Mouse (Mus musculus): ENCODE measurements around the gene Cenps. TPM values are rescaled to one million over a fixed set of nuclear protein-coding genes. Genes with fewer than 3 reads are reported as not detected.

Gene Cenps
- polyA plus RNA-seq, 1 experiment from 2014 or later: 37.0 TPM

DNA sequence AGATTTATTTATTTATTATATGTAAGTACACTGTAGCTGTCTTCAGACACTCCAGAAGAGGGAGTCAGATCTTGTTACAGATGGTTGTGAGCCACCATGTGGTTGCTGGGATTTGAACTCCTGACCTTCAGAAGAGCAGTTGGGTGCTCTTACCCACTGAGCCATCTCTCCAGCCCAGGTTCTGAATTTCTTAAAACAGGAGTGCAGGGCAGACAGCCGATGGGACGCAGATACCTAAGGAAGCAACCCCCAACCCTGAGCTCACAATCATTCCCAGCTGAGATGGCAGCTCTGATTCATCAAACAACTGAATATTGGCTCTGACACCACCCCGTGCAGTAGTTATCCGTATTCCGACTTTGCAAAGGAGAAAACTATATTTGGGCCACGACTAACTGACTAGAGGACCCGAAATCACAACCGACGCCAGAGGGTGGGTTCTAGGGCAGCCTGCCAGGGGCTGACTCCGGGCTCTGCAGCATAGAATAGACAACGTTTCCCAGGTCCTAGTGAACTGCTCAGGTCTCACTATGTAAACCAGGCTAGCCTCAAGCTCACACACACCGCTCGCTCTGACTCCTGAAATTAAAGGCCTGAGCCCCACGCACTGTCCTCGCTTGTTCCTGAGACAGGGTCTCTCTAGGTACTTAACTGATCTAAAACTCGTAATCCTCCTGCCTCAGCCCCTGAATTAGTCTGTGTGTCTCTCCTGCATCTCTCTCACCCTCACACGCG, 1.1 kb downstream of the Cenps start:
- peak overlapping the region; percentile 73 for H3K4me2 ChIP-seq
- peak overlapping the region; percentile 75 for H3K9ac ChIP-seq (ENCODE audit: low read depth, low read length)
- H3K4me3 ChIP-seq (ENCODE audit: low read depth, low read length): peak overlapping the region; percentile 55
- H3K9me3 ChIP-seq (ENCODE audit: control insufficient read depth, low read length): no peaks in the 10 kb centered on the region
- WGBS: 69% methylated on average over 18 of the region's 18 CpGs
- no peaks in the 10 kb centered on the region for H3K27me3 ChIP-seq (replicated peaks; ENCODE audit: control insufficient read depth, insufficient read depth, low read length)
- no peaks in the 10 kb centered on the region; the same call in 1 of the 2 replicates for H3K36me3 ChIP-seq (ENCODE audit: control insufficient read depth, insufficient read depth, low read length)
- DNase-seq (ENCODE audit: low spot score): no peak
- no peak overlapping the region for H3K27ac ChIP-seq (ENCODE audit: low read depth, low read length)
- peaks cover 11% of the 10 kb centered on the region for H3K4me1 ChIP-seq (replicated peaks; ENCODE audit: control insufficient read depth, insufficient read depth, low read length)
- no peak for ATAC-seq (replicated peaks; ENCODE audit: low FRiP score)

GRCm38 (mm10) chr4:149133395-149133794, 4.0 kb downstream of the Cenps start:
- Histone ChIP-seq H3K9me3 (ENCODE audit: control insufficient read depth, low read length) (no peaks in the 10 kb centered on the region), H3K27me3 (replicated peaks; ENCODE audit: control insufficient read depth, insufficient read depth, low read length) (no peaks in the 10 kb centered on the region), H3K4me3 (ENCODE audit: low read depth, low read length) (no peak overlapping the region), H3K36me3 (ENCODE audit: control insufficient read depth, insufficient read depth, low read length) (no peaks in the 10 kb centered on the region; the same call in 1 of the 2 replicates), H3K4me1 (replicated peaks; ENCODE audit: control insufficient read depth, insufficient read depth, low read length) (peaks cover 11% of the 10 kb centered on the region), H3K4me2 (no peak overlapping the region), H3K9ac (ENCODE audit: low read depth, low read length) (no peak overlapping the region), H3K27ac (ENCODE audit: low read depth, low read length) (no peak overlapping the region)
- WGBS: 86% methylated on average over 5 of the region's 5 CpGs
- ATAC-seq (replicated peaks; ENCODE audit: low FRiP score) (no peak), DNase-seq (ENCODE audit: low spot score) (no peak)

DNA sequence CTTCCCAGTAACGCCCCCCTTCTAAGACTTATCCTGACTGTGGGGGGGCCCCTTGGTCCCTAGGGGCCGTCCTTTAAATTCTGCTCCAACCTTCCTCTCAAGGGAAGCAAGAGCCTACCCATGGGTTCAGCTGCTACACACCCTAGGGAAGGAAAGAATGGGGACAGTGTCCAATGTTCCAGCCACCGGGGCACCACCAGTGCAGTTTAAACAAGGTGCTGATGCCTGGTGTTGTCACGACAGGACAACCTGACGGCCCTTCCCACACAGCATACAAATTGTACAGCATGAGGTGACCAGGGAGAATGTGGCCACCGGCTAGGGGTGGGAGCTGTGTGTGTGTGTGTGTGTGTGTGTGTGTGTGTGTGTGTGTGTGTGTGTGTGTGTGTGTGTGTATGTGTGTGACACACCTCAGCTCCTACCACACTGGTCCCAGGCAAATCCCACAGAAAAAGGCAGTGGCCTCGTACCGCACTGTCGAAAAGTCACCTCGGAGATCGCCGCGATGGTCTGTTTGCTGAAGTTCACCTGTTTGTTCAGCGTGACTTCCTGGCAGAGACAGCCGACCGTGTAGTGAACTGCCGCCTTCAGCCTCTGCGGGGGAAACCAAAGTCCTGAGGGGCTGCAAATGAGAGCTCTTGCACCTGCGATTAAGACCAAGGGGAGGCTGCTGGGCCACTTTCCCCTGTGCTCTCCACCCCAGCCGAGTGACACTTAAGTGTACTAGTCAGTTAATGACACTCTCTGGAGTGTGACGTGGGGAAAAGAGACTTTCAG, 5.5 kb downstream of the Cenps start:
- H3K4me1 ChIP-seq (replicated peaks; ENCODE audit: control insufficient read depth, insufficient read depth, low read length): peaks cover 11% of the 10 kb centered on the region
- H3K9me3 ChIP-seq (ENCODE audit: control insufficient read depth, low read length): no peaks in the 10 kb centered on the region
- no peaks in the 10 kb centered on the region; the same call in 1 of the 2 replicates for H3K36me3 ChIP-seq (ENCODE audit: control insufficient read depth, insufficient read depth, low read length)
- H3K27me3 ChIP-seq (replicated peaks; ENCODE audit: control insufficient read depth, insufficient read depth, low read length): no peaks in the 10 kb centered on the region
- peak overlapping the region; percentile 58; the same call in 1 of the 2 replicates for H3K27ac ChIP-seq (ENCODE audit: low read depth, low read length)
- no peak overlapping the region for H3K9ac ChIP-seq (ENCODE audit: low read depth, low read length)
- DNase-seq (ENCODE audit: low spot score) (no peak), ATAC-seq (replicated peaks; ENCODE audit: low FRiP score) (no peak)
- no peak overlapping the region for H3K4me3 ChIP-seq (ENCODE audit: low read depth, low read length)
- 78% methylated on average over 21 of the region's 21 CpGs for WGBS
- H3K4me2 ChIP-seq: no peak overlapping the region

DNA sequence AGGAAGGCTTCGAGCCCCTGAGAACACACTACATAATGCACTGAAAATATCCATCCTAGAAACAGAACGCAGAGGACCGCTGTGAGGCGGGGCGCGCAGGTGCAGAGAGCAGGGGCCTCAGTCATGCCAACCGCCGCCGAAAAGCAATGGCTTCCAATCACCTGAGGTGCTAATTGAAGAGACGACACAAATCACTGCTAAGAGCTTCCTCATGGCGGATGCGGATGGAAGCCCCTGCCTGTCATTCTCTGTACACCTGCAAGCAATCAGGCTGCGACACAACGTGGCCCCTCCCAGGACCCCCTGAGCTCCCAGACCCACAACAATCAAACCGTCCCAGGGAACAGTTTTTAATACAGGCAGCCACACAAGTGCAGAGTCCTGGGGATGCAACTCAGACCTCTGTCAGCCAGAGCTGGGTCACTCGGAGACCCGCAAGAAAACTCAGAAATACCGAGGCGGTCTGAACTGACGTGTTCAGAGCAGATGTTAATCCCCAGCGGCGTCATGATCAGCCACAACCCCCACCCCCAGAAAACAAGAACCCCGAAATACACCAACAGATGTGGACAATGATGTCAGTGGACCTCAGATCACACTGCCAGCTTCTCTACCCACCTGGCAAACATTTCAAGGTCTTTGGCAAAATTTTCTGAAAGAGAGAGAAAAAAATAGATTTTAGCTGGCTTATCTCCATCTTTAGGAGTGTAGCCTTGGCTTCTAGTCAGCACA, 6.2 kb downstream of the Cenps start:
- 89% methylated on average over 23 of the region's 23 CpGs for WGBS

DNA sequence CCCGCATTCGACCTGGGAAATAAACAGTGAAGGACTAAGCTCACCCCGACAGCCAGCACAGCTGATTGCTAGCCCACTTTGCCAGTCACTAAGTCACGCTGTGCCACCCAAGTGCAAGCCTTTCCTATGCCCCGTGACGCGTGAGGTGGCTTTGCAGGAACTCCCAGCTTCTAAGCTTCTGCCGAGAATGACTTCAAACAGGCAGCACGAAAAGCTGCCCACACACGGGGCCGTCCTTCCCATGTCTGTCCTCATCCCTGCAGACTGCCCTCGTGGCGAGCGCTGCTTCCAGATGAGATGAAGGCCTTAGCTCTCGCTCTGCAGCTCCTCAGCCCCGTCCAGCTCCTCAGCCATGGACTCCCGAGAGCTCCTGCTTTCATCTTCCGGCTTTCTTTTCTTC, 9.0 kb downstream of the Cenps start:
- Histone ChIP-seq H3K27me3 (replicated peaks; ENCODE audit: control insufficient read depth, insufficient read depth, low read length) (no peaks in the 10 kb centered on the region), H3K4me2 (no peak overlapping the region), H3K36me3 (ENCODE audit: control insufficient read depth, insufficient read depth, low read length) (no peaks in the 10 kb centered on the region; the same call in 1 of the 2 replicates), H3K9ac (ENCODE audit: low read depth, low read length) (no peak overlapping the region), H3K4me3 (ENCODE audit: low read depth, low read length) (no peak overlapping the region), H3K27ac (ENCODE audit: low read depth, low read length) (no peak overlapping the region), H3K9me3 (ENCODE audit: control insufficient read depth, low read length) (no peaks in the 10 kb centered on the region), H3K4me1 (replicated peaks; ENCODE audit: control insufficient read depth, insufficient read depth, low read length) (peaks cover 6% of the 10 kb centered on the region)
- ATAC-seq (replicated peaks; ENCODE audit: low FRiP score) (no peak), DNase-seq (ENCODE audit: low spot score) (no peak)
- 80% methylated on average over 18 of the region's 18 CpGs for WGBS

More for the DNA sequence above, 6.2 kb downstream of the Cenps start:
- peaks cover 6% of the 10 kb centered on the region for H3K4me1 ChIP-seq (replicated peaks; ENCODE audit: control insufficient read depth, insufficient read depth, low read length)
- H3K9me3 ChIP-seq (ENCODE audit: control insufficient read depth, low read length): no peaks in the 10 kb centered on the region
- no peaks in the 10 kb centered on the region for H3K27me3 ChIP-seq (replicated peaks; ENCODE audit: control insufficient read depth, insufficient read depth, low read length)
- DNase-seq (ENCODE audit: low spot score) (no peak), ATAC-seq (replicated peaks; ENCODE audit: low FRiP score) (no peak)
- H3K27ac ChIP-seq (ENCODE audit: low read depth, low read length): no peak overlapping the region
- no peaks in the 10 kb centered on the region; the same call in 1 of the 2 replicates for H3K36me3 ChIP-seq (ENCODE audit: control insufficient read depth, insufficient read depth, low read length)
- H3K4me3 ChIP-seq (ENCODE audit: low read depth, low read length): no peak overlapping the region
- H3K9ac ChIP-seq (ENCODE audit: low read depth, low read length): no peak overlapping the region
- H3K4me2 ChIP-seq: no peak overlapping the region

DNA sequence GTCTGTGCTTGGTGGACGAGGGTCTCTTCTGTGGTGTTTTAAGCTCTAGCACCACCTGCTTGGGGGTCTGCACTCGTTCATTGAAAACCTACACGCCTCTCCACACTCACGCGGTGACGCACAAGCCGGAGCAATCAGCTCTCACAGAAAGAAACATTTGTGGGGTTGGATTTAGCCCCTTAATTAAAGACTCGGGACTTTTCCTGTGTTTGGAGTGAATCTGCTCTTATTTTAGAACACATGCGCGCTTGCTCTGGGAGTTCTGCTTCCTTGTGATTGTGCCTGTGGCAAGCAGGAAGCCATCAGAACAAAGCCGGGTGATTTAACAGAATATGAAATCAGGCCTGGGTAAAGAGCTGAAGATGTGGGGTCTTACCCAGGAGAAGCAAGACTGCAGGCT, 10.8 kb downstream of the Cenps start, which contains the start of gene Cort:
Cort (minus strand) TSS at position 101 of the 400 bp plus-strand sequence.
- ATAC-seq (replicated peaks; ENCODE audit: low FRiP score) (no peak), DNase-seq (ENCODE audit: low spot score) (no peak)
- H3K4me2 ChIP-seq: no peak within 1 kb of the TSS
- no peak within 1 kb of the TSS for H3K4me3 ChIP-seq (ENCODE audit: low read depth, low read length)
- H3K9ac ChIP-seq (ENCODE audit: low read depth, low read length): no peak within 1 kb of the TSS
- H3K9me3 ChIP-seq (ENCODE audit: control insufficient read depth, low read length): no peaks in the 10 kb centered on the region
- no peak within 1 kb of the TSS for H3K27ac ChIP-seq (ENCODE audit: low read depth, low read length)
- H3K27me3 ChIP-seq (replicated peaks; ENCODE audit: control insufficient read depth, insufficient read depth, low read length): no peaks in the 10 kb centered on the region
- 84% methylated on average over 11 of the region's 11 CpGs for WGBS
- no peaks in the 10 kb centered on the region; the same call in 1 of the 2 replicates for H3K36me3 ChIP-seq (ENCODE audit: control insufficient read depth, insufficient read depth, low read length)
- no peaks in the 10 kb centered on the region; the same call in 1 of the 2 replicates for H3K4me1 ChIP-seq (replicated peaks; ENCODE audit: control insufficient read depth, insufficient read depth, low read length)

DNA sequence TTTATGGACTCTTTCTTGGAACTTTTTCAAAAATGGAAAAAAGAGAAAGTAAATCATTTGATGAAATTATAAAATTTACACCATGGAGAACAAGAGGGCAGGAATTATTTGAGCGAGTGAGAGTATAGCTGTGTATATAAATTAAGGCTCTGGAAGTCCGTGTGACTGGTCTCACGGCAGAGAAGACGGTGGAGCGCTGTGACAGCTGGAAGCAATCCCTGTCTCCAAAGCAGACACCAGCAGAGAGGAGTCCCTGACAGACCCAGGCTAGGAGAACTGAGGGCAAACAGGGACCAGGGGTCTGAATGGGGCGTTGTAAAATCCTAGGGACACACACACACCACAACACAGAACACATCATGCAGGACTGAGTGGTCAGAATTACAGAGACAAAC, 11.3 kb downstream of the Cenps start:
- 80% methylated on average over 6 of the region's 6 CpGs for WGBS
- H3K27ac ChIP-seq (ENCODE audit: low read depth, low read length): no peak overlapping the region

GRCm38 (mm10) chr4:149125341-149126114, 11.9 kb downstream of the Cenps start:
- Histone ChIP-seq H3K9me3 (ENCODE audit: control insufficient read depth, low read length) (no peaks in the 10 kb centered on the region), H3K27ac (ENCODE audit: low read depth, low read length) (no peak overlapping the region), H3K9ac (ENCODE audit: low read depth, low read length) (no peak overlapping the region), H3K4me2 (no peak overlapping the region), H3K36me3 (ENCODE audit: control insufficient read depth, insufficient read depth, low read length) (no peaks in the 10 kb centered on the region; the same call in 1 of the 2 replicates), H3K4me1 (replicated peaks; ENCODE audit: control insufficient read depth, insufficient read depth, low read length) (no peaks in the 10 kb centered on the region), H3K27me3 (replicated peaks; ENCODE audit: control insufficient read depth, insufficient read depth, low read length) (no peaks in the 10 kb centered on the region), H3K4me3 (ENCODE audit: low read depth, low read length) (no peak overlapping the region)
- DNase-seq (ENCODE audit: low spot score): no peak
- 52% methylated on average over 11 of the region's 11 CpGs for WGBS
- ATAC-seq (replicated peaks; ENCODE audit: low FRiP score): no peak

More for the DNA sequence above, 11.3 kb downstream of the Cenps start:
- Histone ChIP-seq H3K36me3 (ENCODE audit: control insufficient read depth, insufficient read depth, low read length) (no peaks in the 10 kb centered on the region; the same call in 1 of the 2 replicates), H3K9ac (ENCODE audit: low read depth, low read length) (no peak overlapping the region), H3K4me2 (no peak overlapping the region), H3K4me1 (replicated peaks; ENCODE audit: control insufficient read depth, insufficient read depth, low read length) (no peaks in the 10 kb centered on the region), H3K4me3 (ENCODE audit: low read depth, low read length) (no peak overlapping the region), H3K27me3 (replicated peaks; ENCODE audit: control insufficient read depth, insufficient read depth, low read length) (no peaks in the 10 kb centered on the region), H3K9me3 (ENCODE audit: control insufficient read depth, low read length) (no peaks in the 10 kb centered on the region)
- DNase-seq (ENCODE audit: low spot score) (no peak), ATAC-seq (replicated peaks; ENCODE audit: low FRiP score) (no peak)

All from liver, embryonic 11.5 days (tissue).